Mouse (Mus musculus) liver, adult 2 months (tissue): ENCODE results near the gene Peli3. TPM values are rescaled to one million over a fixed set of nuclear protein-coding genes. Genes with fewer than 3 reads are reported as not detected.

ENCODE experiments used
- DNase-seq: peaks from one replicate; pipeline ENCODE4 v3.0.0-alpha.2; 2011; ENCODE audit warnings: low read depth, low spot score; ENCODE audit errors: extremely low read depth
- H3K27ac ChIP-seq: fragments of 200-500 bp; replicated peaks from 2 replicates; pipeline ENCODE4 v1.5.1; 2012; ENCODE audit warnings: low read depth, mild to moderate bottlenecking, control low read depth, inconsistent platforms, low read length; ENCODE audit not compliant: insufficient read depth
- H3K27me3 ChIP-seq: fragments of 200-500 bp; 2 replicates; pipeline ENCODE4 v1.6.1; 2012; ENCODE audit warnings: mild to moderate bottlenecking, moderate library complexity, low read length, inconsistent platforms; ENCODE audit not compliant: control insufficient read depth, insufficient read depth
- H3K36me3 ChIP-seq: fragments of 200-500 bp; 2 replicates; pipeline ENCODE4 v1.6.1; 2012; ENCODE audit warnings: low read length, inconsistent platforms; ENCODE audit not compliant: control insufficient read depth, insufficient read depth
- H3K4me1 ChIP-seq: fragments of 200-500 bp; 2 replicates; pipeline ENCODE4 v1.6.1; 2011; ENCODE audit warnings: low read length; ENCODE audit not compliant: control insufficient read depth, insufficient read depth
- H3K4me3 ChIP-seq: fragments of 200-500 bp; 2 replicates; pipeline ENCODE4 v1.5.1; 2011; ENCODE audit warnings: low read depth, mild to moderate bottlenecking, control low read depth, low read length, moderate library complexity; ENCODE audit not compliant: insufficient read depth
- H3K79me2 ChIP-seq: fragments of 200-500 bp; 2 replicates; pipeline ENCODE4 v1.6.1; 2012; ENCODE audit warnings: inconsistent platforms, mild to moderate bottlenecking, low read length, moderate library complexity; ENCODE audit not compliant: control insufficient read depth, insufficient read depth
- H3K9ac ChIP-seq: fragments of 200-500 bp; 2 replicates; pipeline ENCODE4 v1.6.1; 2012; ENCODE audit warnings: low read depth, mild to moderate bottlenecking, control low read depth, inconsistent platforms, low read length
- CTCF ChIP-seq: fragments of 200-500 bp; IDR thresholded peaks from 2 replicates; pipeline ENCODE4 v1.5.1; 2011; ENCODE audit warnings: low read depth, low read length, control low read depth
- POLR2A ChIP-seq: fragments of 200-500 bp; IDR thresholded peaks from 2 replicates; pipeline ENCODE4 v1.6.1; 2011; ENCODE audit warnings: low read length, control low read depth; ENCODE audit not compliant: insufficient read depth; ENCODE audit errors: extremely low read depth
- WGBS: fragments of 180-500 bp; shearing (Covaris S2); methylation state at CpG from one replicate; pipeline ENCODE4 v1.1.7; 2018; 5-methylcytosine and 5-hydroxymethylcytosine counted together
- polyA plus RNA-seq: library from polyadenylated mRNA; depleted of rRNA; stranded (reverse); fragments of >200 nt; gene quantifications from 2 replicates; pipeline ENCODE4 v1.2.3, GENCODE M21; 2012; rRNA removed
- total RNA-seq: library from RNA; depleted of rRNA; stranded (reverse); fragments of >200 nt; gene quantifications from 2 replicates; pipeline ENCODE4 v1.2.3, GENCODE M21; 2014; rRNA removed

The Peli3 gene
- total and polyA plus RNA-seq, 2 experiments = 1.0 to 2.6 TPM

GRCm38 (mm10) chr19:4889791-4890190 lies 53.1 kb downstream of the Peli3 start:
- TF ChIP-seq POLR2A (no peak), CTCF (no peak)
- no peaks in the 10 kb centered on the region for H3K79me2 ChIP-seq
- H3K36me3 ChIP-seq = no peaks in the 10 kb centered on the region
- 84% methylated on average over 10 of the region's 10 CpGs for WGBS
- no peaks in the 10 kb centered on the region for H3K27me3 ChIP-seq
- no peak overlapping the region for H3K27ac ChIP-seq
- DNase-seq = no peak
- H3K4me1 ChIP-seq = no peaks in the 10 kb centered on the region
- no peak overlapping the region for H3K9ac ChIP-seq
- no peak overlapping the region for H3K4me3 ChIP-seq

- Histone ChIP-seq H3K36me3 (no peaks in the 10 kb centered on the region), H3K27ac (no peak overlapping the region), H3K79me2 (no peaks in the 10 kb centered on the region; the same call in 1 of the 2 replicates), H3K4me3 (no peak overlapping the region), H3K9ac (no peak overlapping the region), H3K4me1 (peaks cover 1% of the 10 kb centered on the region; the same call in 1 of the 2 replicates), H3K27me3 (no peaks in the 10 kb centered on the region)
- TF ChIP-seq CTCF (no peak), POLR2A (no peak)
- no peak for DNase-seq
- WGBS = 93% methylated on average over 4 of the region's 4 CpGs
Observed at GRCm38 (mm10) chr19:4883961-4884360, 59.0 kb downstream of the Peli3 start.

Other genes starting within 250 kb of the Peli3 start
- gene Gm960, start 244.5 kb downstream of the Peli3 start, total RNA-seq = 0.09 and 0.40 TPM in 2 replicates
- 0.34 and 0.61 TPM in 2 replicates for gene Gm960, start 244.5 kb downstream of the Peli3 start, polyA plus RNA-seq
- 36.7 and 41.3 TPM in 2 replicates for gene Sptbn2, start 232.0 kb downstream of the Peli3 start, total RNA-seq
- gene Sptbn2, start 232.0 kb downstream of the Peli3 start, polyA plus RNA-seq = 11.7 and 12.9 TPM in 2 replicates
- gene Rbm4b, start 186.6 kb downstream of the Peli3 start, total RNA-seq = 19.9 and 20.3 TPM in 2 replicates
- gene Rbm4b, start 186.6 kb downstream of the Peli3 start, polyA plus RNA-seq = 6.8 and 7.9 TPM in 2 replicates
- 58.4 and 67.7 TPM in 2 replicates for gene Rbm4, start 149.2 kb downstream of the Peli3 start, total RNA-seq
- 25.7 and 32.8 TPM in 2 replicates for gene Rbm4, start 149.2 kb downstream of the Peli3 start, polyA plus RNA-seq
- gene Gm21992, start 131.5 kb downstream of the Peli3 start, total RNA-seq = 4.8 and 9.9 TPM in 2 replicates
- gene Gm21992, start 131.5 kb downstream of the Peli3 start, polyA plus RNA-seq = 22.3 and 23.6 TPM in 2 replicates
- 9.0 and 12.6 TPM in 2 replicates for gene Rbm14, start 131.5 kb downstream of the Peli3 start, total RNA-seq
- gene Rbm14, start 131.5 kb downstream of the Peli3 start, polyA plus RNA-seq = 18.4 and 26.1 TPM in 2 replicates
- 146 and 174 TPM in 2 replicates for gene Ccs, start 103.8 kb downstream of the Peli3 start, total RNA-seq
- 245 and 254 TPM in 2 replicates for gene Ccs, start 103.8 kb downstream of the Peli3 start, polyA plus RNA-seq
- not detected in 2 replicates for gene Ccdc87, start 103.8 kb downstream of the Peli3 start, total RNA-seq
- not detected in 2 replicates for gene Ccdc87, start 103.8 kb downstream of the Peli3 start, polyA plus RNA-seq
- 44.1 and 55.0 TPM in 2 replicates for gene Ctsf, start 88.0 kb downstream of the Peli3 start, total RNA-seq
- gene Ctsf, start 88.0 kb downstream of the Peli3 start, polyA plus RNA-seq = 69.4 and 88.9 TPM in 2 replicates
- 1.1 TPM in 1 of 2 replicates, not detected in the other for gene Actn3, start 65.2 kb downstream of the Peli3 start, total RNA-seq
- gene Actn3, start 65.2 kb downstream of the Peli3 start, polyA plus RNA-seq = 0.11 TPM in 1 of 2 replicates, not detected in the other
- gene Zdhhc24, start 64.5 kb downstream of the Peli3 start, total RNA-seq = 2.5 and 3.4 TPM in 2 replicates
- gene Zdhhc24, start 64.5 kb downstream of the Peli3 start, polyA plus RNA-seq = 4.8 and 7.7 TPM in 2 replicates
- 0.65 and 0.87 TPM in 2 replicates for gene Bbs1, start 36.5 kb downstream of the Peli3 start, total RNA-seq
- 0.73 and 0.95 TPM in 2 replicates for gene Bbs1, start 36.5 kb downstream of the Peli3 start, polyA plus RNA-seq
- 52.1 and 69.7 TPM in 2 replicates for gene Dpp3, start 14.8 kb downstream of the Peli3 start, total RNA-seq
- gene Dpp3, start 14.8 kb downstream of the Peli3 start, polyA plus RNA-seq = 121 and 122 TPM in 2 replicates
- gene Mrpl11, start 19.0 kb upstream of the Peli3 start, total RNA-seq = 40.0 and 46.4 TPM in 2 replicates
- gene Mrpl11, start 19.0 kb upstream of the Peli3 start, polyA plus RNA-seq = 27.6 and 30.7 TPM in 2 replicates
- not detected in 2 replicates for gene Npas4, start 47.2 kb upstream of the Peli3 start, total RNA-seq
- not detected in 2 replicates for gene Npas4, start 47.2 kb upstream of the Peli3 start, polyA plus RNA-seq
- 0.28 and 0.34 TPM in 2 replicates for gene Slc29a2, start 80.7 kb upstream of the Peli3 start, total RNA-seq
- 1.7 and 2.3 TPM in 2 replicates for gene Slc29a2, start 80.7 kb upstream of the Peli3 start, polyA plus RNA-seq
- gene B4gat1, start 95.7 kb upstream of the Peli3 start, total RNA-seq = 11.8 and 13.2 TPM in 2 replicates
- gene B4gat1, start 95.7 kb upstream of the Peli3 start, polyA plus RNA-seq = 20.1 and 20.4 TPM in 2 replicates
- 2.1 and 3.7 TPM in 2 replicates for gene AC124502.3, start 95.8 kb upstream of the Peli3 start, total RNA-seq
- 0.07 and 0.09 TPM in 2 replicates for gene AC124502.3, start 95.8 kb upstream of the Peli3 start, polyA plus RNA-seq
- gene Brms1, start 98.2 kb upstream of the Peli3 start, total RNA-seq = 13.2 and 13.8 TPM in 2 replicates
- 22.6 TPM in 2 replicates for gene Brms1, start 98.2 kb upstream of the Peli3 start, polyA plus RNA-seq
- gene Rin1, start 107.4 kb upstream of the Peli3 start, total RNA-seq = 0.09 and 0.20 TPM in 2 replicates
- gene Rin1, start 107.4 kb upstream of the Peli3 start, polyA plus RNA-seq = 0.40 and 0.78 TPM in 2 replicates
- gene Cd248, start 125.0 kb upstream of the Peli3 start, total RNA-seq = 0.18 and 0.54 TPM in 2 replicates
- gene Cd248, start 125.0 kb upstream of the Peli3 start, polyA plus RNA-seq = 0.57 and 0.98 TPM in 2 replicates
- under 0.01 TPM in 2 replicates for gene Tmem151a, start 142.4 kb upstream of the Peli3 start, total RNA-seq
- 0.24 and 0.26 TPM in 2 replicates for gene Tmem151a, start 142.4 kb upstream of the Peli3 start, polyA plus RNA-seq
- 79.3 and 85.7 TPM in 2 replicates for gene Yif1a, start 145.4 kb upstream of the Peli3 start, total RNA-seq
- 188 and 215 TPM in 2 replicates for gene Yif1a, start 145.4 kb upstream of the Peli3 start, polyA plus RNA-seq
- not detected in 2 replicates for gene Cnih2, start 155.4 kb upstream of the Peli3 start, total RNA-seq
- gene Cnih2, start 155.4 kb upstream of the Peli3 start, polyA plus RNA-seq = 0.12 and 0.19 TPM in 2 replicates
- 82.1 and 98.7 TPM in 2 replicates for gene Rab1b, start 163.9 kb upstream of the Peli3 start, total RNA-seq
- 165 and 169 TPM in 2 replicates for gene Rab1b, start 163.9 kb upstream of the Peli3 start, polyA plus RNA-seq
- gene Klc2, start 175.4 kb upstream of the Peli3 start, total RNA-seq = 2.4 and 4.6 TPM in 2 replicates
- 8.7 and 12.3 TPM in 2 replicates for gene Klc2, start 175.4 kb upstream of the Peli3 start, polyA plus RNA-seq